Mouse (Mus musculus) liver, embryonic 14.5 days (tissue): ENCODE measurements around the gene Bpifb1. TPM values are rescaled to one million over a fixed set of nuclear protein-coding genes. Genes with fewer than 3 reads are reported as not detected.

Source experiments
- ATAC-seq: fragments of 200-750 bp; cut with Nextera tagmentation; 2 replicates; pipeline ENCODE4 v1.8.0; 2017; ENCODE audit warnings: moderate number of reproducible peaks, mild to moderate bottlenecking, moderate library complexity; ENCODE audit not compliant: insufficient read depth
- DNase-seq, 3 experiments: peaks; one replicate each; pipeline ENCODE4 v3.0.0-alpha.2; 2012 to 2013; ENCODE audit warnings: low read depth in 3 of 3, low spot score in 3 of 3
- H3K27ac ChIP-seq: fragments of 300-500 bp; sonication (generic); 2 replicates; pipeline ENCODE4 v1.5.1; 2014; ENCODE audit warnings: moderate library complexity, mild to moderate bottlenecking, control low read depth, inconsistent platforms
- H3K27me3 ChIP-seq: fragments of 300-500 bp; sonication (generic); 2 replicates; pipeline ENCODE4 v1.6.1; 2014; ENCODE audit warnings: mild to moderate bottlenecking, low read length, moderate library complexity; ENCODE audit not compliant: control insufficient read depth, insufficient read depth
- H3K36me3 ChIP-seq: fragments of 300-500 bp; sonication (generic); replicated peaks from 2 replicates; pipeline ENCODE4 v1.6.1; 2014; ENCODE audit warnings: low read depth; ENCODE audit not compliant: control insufficient read depth, insufficient read depth
- H3K4me1 ChIP-seq, 2 experiments: fragments of 200-500 bp in 1 of 2; fragments of 300-500 bp in 1 of 2; sonication (generic) in 1 of 2; replicated peaks; 2 replicates each; pipeline ENCODE4 v1.6.1; 2012 to 2014; ENCODE audit warnings: antibody characterized with exemption in 1 of 2, inconsistent platforms in 1 of 2, low read length in 1 of 2; ENCODE audit not compliant: control insufficient read depth in 2 of 2, insufficient read depth in 2 of 2
- H3K4me2 ChIP-seq: fragments of 300-500 bp; sonication (generic); 2 replicates; pipeline ENCODE4 v1.6.1; 2014; ENCODE audit warnings: low read depth, mild to moderate bottlenecking, control low read depth, moderate library complexity
- H3K4me3 ChIP-seq, 2 experiments: fragments of 200-500 bp in 1 of 2; fragments of 300-500 bp in 1 of 2; sonication (generic) in 1 of 2; 2 replicates each; pipeline ENCODE4 v1.5.1; 2012 to 2014; ENCODE audit warnings: low read depth in 2 of 2, low read length in 2 of 2, mild to moderate bottlenecking in 2 of 2, control low read depth in 1 of 2, inconsistent platforms in 1 of 2, moderate library complexity in 1 of 2; ENCODE audit not compliant: insufficient read depth in 1 of 2
- H3K9ac ChIP-seq: fragments of 300-500 bp; sonication (generic); replicated peaks from 2 replicates; pipeline ENCODE4 v1.6.1; 2014; ENCODE audit warnings: mild to moderate bottlenecking, control low read depth, moderate library complexity
- H3K9me3 ChIP-seq: fragments of 300-500 bp; sonication (generic); 2 replicates; pipeline ENCODE4 v1.6.1; 2016; ENCODE audit warnings: low read length, mixed read lengths; ENCODE audit not compliant: control insufficient read depth
- CTCF ChIP-seq: IDR thresholded peaks from 2 replicates; pipeline ENCODE4 v1.5.1; 2016; ENCODE audit warnings: antibody characterized with exemption, low read depth, control low read depth
- EP300 ChIP-seq: IDR thresholded peaks from 2 replicates; pipeline ENCODE4 v1.6.1; 2016; ENCODE audit warnings: antibody characterized with exemption, low read depth
- WGBS: fragments of 180-500 bp; shearing (Covaris S2); extraction: QIAGEN DNeasy Blood & Tissue Kit; methylation state at CpG from one replicate; pipeline ENCODE4 v1.1.7; 2014; ENCODE audit not compliant: insufficient replicate concordance; 5-methylcytosine and 5-hydroxymethylcytosine counted together
- polyA plus RNA-seq, 2 experiments: library from polyadenylated mRNA; depleted of rRNA in 1 of 2; stranded (reverse) in 1 of 2; unstranded in 1 of 2; fragments of >200 nt; fragmentation: Nextera tagmentation in 1 of 2; extraction: Ambion mirVana in 1 of 2; gene quantifications; 2 replicates each; pipeline versions ENCODE4 v1.2.1 to v1.2.3; 2012 to 2014

The Bpifb1 gene
- polyA plus RNA-seq, 2 experiments = 0.21 to 0.33 TPM

DNA sequence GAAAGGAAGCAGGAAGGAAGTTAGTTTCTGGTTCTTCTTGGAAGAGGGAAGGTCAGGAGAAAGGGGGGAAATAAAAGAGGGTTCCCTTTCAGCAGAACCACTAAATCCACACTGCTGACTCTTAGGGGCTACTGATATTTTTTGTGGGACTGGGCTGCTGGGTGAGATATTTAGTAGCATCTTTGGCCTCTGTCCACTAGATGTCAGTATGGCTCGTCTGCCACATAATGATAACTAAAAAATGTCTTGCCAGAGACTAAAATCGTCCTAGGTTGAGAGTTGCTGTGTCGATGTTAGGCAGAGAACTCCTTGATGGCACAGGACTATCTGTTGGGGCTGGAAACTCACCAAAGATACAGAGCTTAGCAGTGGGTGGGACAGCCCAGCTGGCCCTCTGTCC, 18.5 kb downstream of the Bpifb1 start:
- Histone ChIP-seq H3K4me3 (no peak overlapping the region), H3K4me1 (no peaks in the 10 kb centered on the region), H3K36me3 (no peaks in the 10 kb centered on the region), H3K27ac (no peak overlapping the region), H3K27me3 (no peaks in the 10 kb centered on the region), H3K9ac (no peak overlapping the region), H3K4me2 (no peak overlapping the region), H3K9me3 (no peaks in the 10 kb centered on the region)
- ATAC-seq (no peak), DNase-seq (no peak)
- WGBS = 11% methylated on average over 3 of the region's 3 CpGs
- TF ChIP-seq EP300 (no peak), CTCF (peak; percentile 38; the same call in 1 of the 2 replicates)

DNA sequence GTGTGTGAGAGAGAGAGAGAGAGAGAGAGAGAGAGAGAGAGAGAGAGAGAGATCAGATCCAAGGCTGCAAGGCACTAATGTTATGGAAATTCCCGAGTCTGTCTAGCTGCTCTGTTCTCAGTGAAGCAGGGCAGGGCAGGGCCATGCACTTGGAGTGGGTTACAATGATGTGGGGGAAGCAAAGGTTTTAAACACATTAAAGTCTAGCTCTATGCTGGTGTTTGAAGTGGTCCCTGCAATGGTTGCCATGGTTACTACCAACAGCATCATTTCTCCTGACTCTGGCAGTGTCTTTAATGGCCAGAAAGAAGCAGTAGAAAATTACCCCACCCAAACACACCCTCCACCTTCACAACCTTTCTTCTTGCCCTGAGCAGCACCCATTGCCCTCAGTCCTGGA, 20.5 kb downstream of the Bpifb1 start:
- Histone ChIP-seq H3K36me3 (no peaks in the 10 kb centered on the region), H3K27me3 (no peaks in the 10 kb centered on the region), H3K4me2 (no peak overlapping the region), H3K9me3 (no peaks in the 10 kb centered on the region), H3K27ac (no peak overlapping the region), H3K4me3 (no peak overlapping the region), H3K4me1 (no peaks in the 10 kb centered on the region), H3K9ac (no peak overlapping the region)
- TF ChIP-seq EP300 = no peak
- TF ChIP-seq CTCF = no peak
- DNase-seq = no peak
- no peak for ATAC-seq
- WGBS = 42% methylated on average over 1 of the region's 1 CpGs

DNA sequence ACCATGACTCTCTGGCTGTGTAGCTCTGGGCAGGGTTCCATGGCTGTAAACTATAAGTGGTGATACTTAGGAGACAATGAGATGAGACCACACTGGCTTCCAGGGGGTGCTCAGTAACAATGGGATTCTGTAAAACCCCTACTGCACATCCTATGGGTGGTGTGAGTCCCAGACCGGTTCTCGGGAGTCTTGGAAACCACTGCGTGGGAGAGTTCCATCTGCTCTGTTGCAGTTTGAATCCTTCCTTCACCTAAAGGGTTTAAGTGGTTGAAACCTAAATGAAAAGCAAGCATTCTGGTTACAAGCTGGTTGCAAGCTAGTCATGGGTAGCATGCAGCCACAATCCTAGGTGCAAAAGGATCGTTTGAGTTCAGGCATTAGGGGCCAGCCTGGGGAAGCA, 21.3 kb downstream of the Bpifb1 start:
- H3K9me3 ChIP-seq = no peaks in the 10 kb centered on the region
- H3K9ac ChIP-seq = no peak overlapping the region
- H3K4me1 ChIP-seq = no peaks in the 10 kb centered on the region
- 64% methylated on average over 4 of the region's 4 CpGs for WGBS
- ATAC-seq (no peak), DNase-seq (no peak)
- no peak overlapping the region for H3K27ac ChIP-seq
- H3K27me3 ChIP-seq = no peaks in the 10 kb centered on the region
- TF ChIP-seq CTCF = no peak
- TF ChIP-seq EP300 = no peak
- no peaks in the 10 kb centered on the region for H3K36me3 ChIP-seq
- H3K4me2 ChIP-seq = no peak overlapping the region
- no peak overlapping the region for H3K4me3 ChIP-seq

DNA sequence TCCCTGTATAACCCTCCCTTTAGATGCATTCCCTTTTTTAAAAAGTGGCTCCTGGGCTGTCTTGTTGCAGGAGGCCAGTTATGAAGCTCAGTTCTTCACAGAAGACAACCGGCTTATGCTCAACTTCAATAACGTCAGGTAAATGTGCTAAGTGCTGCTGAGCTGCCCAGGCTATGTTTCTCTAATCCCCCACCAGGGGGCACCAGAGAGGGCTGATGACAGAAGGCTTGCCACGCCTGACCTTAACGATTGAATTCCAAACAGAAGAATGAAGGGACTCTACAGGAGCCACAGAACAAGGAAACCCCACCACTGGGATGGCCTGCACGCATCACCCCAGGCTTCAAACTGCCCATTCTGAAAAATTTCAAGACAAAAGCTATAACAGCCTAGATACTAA, 24.6 kb downstream of the Bpifb1 start:
- Histone ChIP-seq H3K9me3 (no peaks in the 10 kb centered on the region), H3K27ac (no peak overlapping the region), H3K4me1 (no peaks in the 10 kb centered on the region), H3K4me3 (no peak overlapping the region), H3K4me2 (no peak overlapping the region), H3K9ac (no peak overlapping the region), H3K36me3 (no peaks in the 10 kb centered on the region), H3K27me3 (no peaks in the 10 kb centered on the region)
- ATAC-seq = no peak
- DNase-seq = peak; percentile 31 to 51 (median 41)
- TF ChIP-seq CTCF (peak; percentile 87), EP300 (no peak)
- 11% methylated on average over 5 of the region's 5 CpGs for WGBS

DNA sequence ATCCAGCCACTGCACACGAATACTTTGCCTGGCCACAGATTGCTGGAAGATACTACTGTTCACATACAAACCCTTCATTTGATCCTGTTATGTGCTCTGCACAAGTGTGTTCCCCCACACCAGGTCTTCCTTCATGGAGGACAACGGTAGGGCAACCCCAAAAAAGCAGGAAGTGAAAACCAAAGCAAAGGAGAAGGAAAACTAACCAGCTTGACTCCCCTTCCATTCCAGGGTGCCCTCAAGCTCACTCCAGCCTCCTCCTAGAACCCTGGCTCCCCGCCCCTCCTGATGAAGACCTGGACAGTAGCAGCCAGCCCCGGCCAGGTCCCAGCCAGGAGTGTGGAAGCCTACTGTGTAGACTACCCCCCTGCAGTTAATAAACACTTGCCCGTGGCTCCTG, 29.3 kb downstream of the Bpifb1 start:
- no peak overlapping the region for H3K4me2 ChIP-seq
- DNase-seq (no peak), ATAC-seq (no peak)
- no peak overlapping the region for H3K27ac ChIP-seq
- 35% methylated on average over 5 of the region's 5 CpGs for WGBS
- no peak overlapping the region for H3K9ac ChIP-seq
- H3K9me3 ChIP-seq = no peaks in the 10 kb centered on the region
- no peaks in the 10 kb centered on the region for H3K27me3 ChIP-seq
- H3K4me1 ChIP-seq = no peaks in the 10 kb centered on the region
- no peaks in the 10 kb centered on the region for H3K36me3 ChIP-seq
- no peak overlapping the region for H3K4me3 ChIP-seq
- TF ChIP-seq EP300 = no peak
